Mouse (Mus musculus) megakaryocyte-erythroid progenitor cell, adult 5-6 weeks (primary cell): ENCODE measurements around the gene Gstcd. TPM values are rescaled to one million over a fixed set of nuclear protein-coding genes. Genes with fewer than 3 reads are reported as not detected.

Experiments
- ATAC-seq: replicated peaks from 2 replicates; pipeline ENCODE4 v1.8.0; 2016; ENCODE audit warnings: mild to moderate bottlenecking, inconsistent platforms; ENCODE audit not compliant: severe bottlenecking, poor library complexity, low FRiP score, low TSS enrichment
- total RNA-seq, 2 experiments: library from RNA; stranded (forward) in 1 of 2; stranded (reverse) in 1 of 2; fragments of 200-1000, 215-1000 nt in 1 of 2; fragments of >200 nt in 1 of 2; fragmentation: Nextera tagmentation in 1 of 2; gene quantifications; 2 replicates each; pipeline ENCODE4 v1.2.3; 2014 to 2017

The Gstcd gene
- total RNA-seq, 2 experiments from 2014 or later = 24.8 to 26.4 TPM

- no peak for ATAC-seq
Measured at GRCm38 (mm10) chr3:132946086-132946485, 145.7 kb downstream of the Gstcd start.

GRCm38 (mm10) chr3:132945669-132946068 lies 146.2 kb downstream of the Gstcd start:
- no peak for ATAC-seq

- no peak for ATAC-seq
Measured at GRCm38 (mm10) chr3:132944609-132945008, 147.2 kb downstream of the Gstcd start.

GRCm38 (mm10) chr3:132944193-132944592 lies 147.6 kb downstream of the Gstcd start:
- no peak for ATAC-seq

GRCm38 (mm10) chr3:132942778-132943177 lies 149.1 kb downstream of the Gstcd start:
- ATAC-seq = no peak

- ATAC-seq = no peak
Measured at GRCm38 (mm10) chr3:132940181-132940990, 151.4 kb downstream of the Gstcd start.

GRCm38 (mm10) chr3:132939006-132939405 lies 152.8 kb downstream of the Gstcd start:
- ATAC-seq = no peak

GRCm38 (mm10) chr3:132934649-132935048 lies 157.2 kb downstream of the Gstcd start:
- no peak for ATAC-seq

Other genes with a start within 250 kb of the Gstcd start
- not detected in 2 replicates for gene Npnt, start 141.7 kb downstream of the Gstcd start, total RNA-seq (2014; fragmentation: Nextera tagmentation)
- not detected in 2 replicates for gene Npnt, start 141.7 kb downstream of the Gstcd start, total RNA-seq (2017)
- gene Ints12, start 193 bp downstream of the Gstcd start, total RNA-seq (2014; fragmentation: Nextera tagmentation) = 15.2 and 22.1 TPM in 2 replicates
- gene Ints12, start 193 bp downstream of the Gstcd start, total RNA-seq (2017) = 18.0 and 18.9 TPM in 2 replicates
- gene Arhgef38, start 142.9 kb upstream of the Gstcd start, total RNA-seq (2014; fragmentation: Nextera tagmentation) = not detected in 2 replicates
- not detected in 2 replicates for gene Arhgef38, start 142.9 kb upstream of the Gstcd start, total RNA-seq (2017)
- gene Ppa2, start 218.1 kb upstream of the Gstcd start, total RNA-seq (2014; fragmentation: Nextera tagmentation) = 62.3 and 99.2 TPM in 2 replicates
- gene Ppa2, start 218.1 kb upstream of the Gstcd start, total RNA-seq (2017) = 109 and 119 TPM in 2 replicates